In genomic region chr14:7937052-7937630, GRCm38 (mm10) we compare ENCODE assay signal across 8 mouse cellular contexts. TPM values are rescaled to one million over a fixed set of nuclear protein-coding genes. Genes with fewer than 3 reads are reported as not detected.
DNase-seq lines count a peak whose midpoint lies in the region; ATAC-seq and TF ChIP-seq lines count a peak whose summit lies in the region.

No protein-coding gene starts in this region.

- no peak overlapping the region for H3K27ac ChIP-seq in kidney, adult 2 months (ENCODE audit: insufficient read depth, low read depth, low read length)
- no peak overlapping the region for H3K27ac ChIP-seq in forebrain, embryonic 16.5 days (ENCODE audit: low read length)
- peak overlapping the region; percentile 77 for H3K27ac ChIP-seq in limb, embryonic 12.5 days
- no peak overlapping the region for H3K27ac ChIP-seq in neural tube, embryonic 14.5 days (ENCODE audit: low read depth, low read length)

- peaks cover 3% of the 10 kb centered on the region; the same call in 1 of the 2 replicates for H3K36me3 ChIP-seq in kidney, adult 2 months (ENCODE audit: control insufficient read depth, insufficient read depth, low read length)
- H3K36me3 ChIP-seq in forebrain, embryonic 16.5 days (ENCODE audit: control insufficient read depth, insufficient read depth): peaks cover 6% of the 10 kb centered on the region
- peaks cover 90% of the 10 kb centered on the region for H3K36me3 ChIP-seq in limb, embryonic 12.5 days
- peaks cover 9% of the 10 kb centered on the region; the same call in 1 of the 2 replicates for H3K36me3 ChIP-seq in neural tube, embryonic 14.5 days (ENCODE audit: control insufficient read depth, insufficient read depth, low read length)

- H3K9me3 ChIP-seq in forebrain, embryonic 16.5 days (ENCODE audit: control insufficient read depth, low read length): no peaks in the 10 kb centered on the region
- no peaks in the 10 kb centered on the region for H3K9me3 ChIP-seq in limb, embryonic 12.5 days
- H3K9me3 ChIP-seq in neural tube, embryonic 14.5 days (ENCODE audit: control insufficient read depth, low read length): no peaks in the 10 kb centered on the region

- no peaks in the 10 kb centered on the region for H3K27me3 ChIP-seq in kidney, adult 2 months (replicated peaks; ENCODE audit: control insufficient read depth, insufficient read depth, low read length)
- no peaks in the 10 kb centered on the region for H3K27me3 ChIP-seq in forebrain, embryonic 16.5 days (replicated peaks; ENCODE audit: control insufficient read depth, insufficient read depth, low read length)
- H3K27me3 ChIP-seq in limb, embryonic 12.5 days: no peaks in the 10 kb centered on the region
- H3K27me3 ChIP-seq in neural tube, embryonic 14.5 days (ENCODE audit: control insufficient read depth, insufficient read depth, low read length): no peaks in the 10 kb centered on the region

- H3K9ac ChIP-seq in forebrain, embryonic 16.5 days (replicated peaks; ENCODE audit: low read depth, low read length): no peak overlapping the region
- H3K9ac ChIP-seq in limb, embryonic 12.5 days (replicated peaks): no peak overlapping the region
- H3K9ac ChIP-seq in neural tube, embryonic 14.5 days (replicated peaks; ENCODE audit: low read depth, low read length): no peak overlapping the region

- peak; percentile 14 for DNase-seq in kidney, adult 2 months
- no peak for DNase-seq in kidney, adult 8-10 months
- peak; percentile 81 for DNase-seq in brain, embryonic 14.5 days (ENCODE audit: low read depth)
- no peak for DNase-seq in urinary bladder, postnatal 14 days (ENCODE audit: low spot score)
- DNase-seq in c-Kit-positive CD71-positive TER-119-positive erythroid progenitor cells, embryonic 14.5 days (ENCODE audit: low spot score): no peak

- TF ChIP-seq POLR2A in kidney, adult 2 months (IDR thresholded peaks at IDR 0.05; ENCODE audit: low read depth, low read length): no peak
- TF ChIP-seq POLR2A in brain, embryonic 14.5 days (IDR thresholded peaks at IDR 0.05; ENCODE audit: borderline replicate concordance, extremely low read depth, insufficient read depth, insufficient read length, poor library complexity, severe bottlenecking): no peak

- TF ChIP-seq CTCF in kidney, adult 2 months (conservative IDR thresholded peaks at IDR 0.05; ENCODE audit: insufficient read depth, insufficient read length, low read depth, low read length): no peak; the same call in 1 of the 2 replicates
- peak; percentile 58 for TF ChIP-seq CTCF in brain, embryonic 14.5 days (IDR thresholded peaks at IDR 0.05; ENCODE audit: borderline replicate concordance, extremely low read depth, insufficient read depth, insufficient read length)

- H3K4me2 ChIP-seq in forebrain, embryonic 16.5 days (ENCODE audit: low read length): no peak overlapping the region
- no peak overlapping the region for H3K4me2 ChIP-seq in limb, embryonic 12.5 days
- no peak overlapping the region for H3K4me2 ChIP-seq in neural tube, embryonic 14.5 days (ENCODE audit: low read depth, low read length)

- no peaks in the 10 kb centered on the region for H3K4me1 ChIP-seq in kidney, adult 2 months (ENCODE audit: control insufficient read depth, insufficient read depth, low read length)
- no peaks in the 10 kb centered on the region for H3K4me1 ChIP-seq in forebrain, embryonic 16.5 days (replicated peaks; ENCODE audit: control insufficient read depth, insufficient read depth, low read length)
- peaks cover 52% of the 10 kb centered on the region for H3K4me1 ChIP-seq in limb, embryonic 12.5 days (replicated peaks)
- H3K4me1 ChIP-seq in neural tube, embryonic 14.5 days (ENCODE audit: control insufficient read depth, insufficient read depth, low read length): 0 out of 2 replicates have a peak, but pooled peaks cover 6% of the 10 kb centered on the region

- no peak overlapping the region for H3K4me3 ChIP-seq in kidney, adult 2 months (ENCODE audit: insufficient read depth, low read depth, low read length)
- no peak overlapping the region for H3K4me3 ChIP-seq in forebrain, embryonic 16.5 days (replicated peaks; ENCODE audit: low read length)
- H3K4me3 ChIP-seq in limb, embryonic 12.5 days (replicated peaks): no peak overlapping the region
- H3K4me3 ChIP-seq in neural tube, embryonic 14.5 days (ENCODE audit: low read depth, low read length): no peak overlapping the region

- WGBS in kidney, adult 2 months: 52% methylated on average over 17 of the region's 17 CpGs
- WGBS in forebrain, embryonic 16.5 days: 18% methylated on average over 17 of the region's 17 CpGs
- 12% methylated on average over 17 of the region's 17 CpGs for WGBS in limb, embryonic 12.5 days
- WGBS in neural tube, embryonic 14.5 days: 16% methylated on average over 17 of the region's 17 CpGs

- peak; percentile 54 for ATAC-seq in forebrain, embryonic 16.5 days
- ATAC-seq in limb, embryonic 12.5 days (ENCODE audit: insufficient number of reproducible peaks, insufficient read depth, low FRiP score, low TSS enrichment, low read depth): no peak; the same call in 1 of the 2 replicates
- peak; percentile 68 for ATAC-seq in neural tube, embryonic 14.5 days (ENCODE audit: low read depth)

RNA-seq across cellular contexts. Expression of gene Gm45521, which starts 19.9 kb away (rescaled TPM):
- polyA plus RNA-seq in kidney, adult 2 months (2012; rRNA removed): not detected in 2 replicates
- 0.11 and 0.14 TPM in 2 replicates for polyA plus RNA-seq in brain, embryonic 14.5 days (2012; rRNA removed)
- 0.44 TPM in 1 of 2 replicates, not detected in the other for polyA plus RNA-seq in forebrain, embryonic 16.5 days (2015; fragmentation: Nextera tagmentation; extraction: Ambion mirVana)
- not detected in 2 replicates for polyA plus RNA-seq in limb, embryonic 12.5 days (2016; fragmentation: Nextera tagmentation; extraction: Ambion mirVana)
- not detected in 2 replicates for polyA plus RNA-seq in neural tube, embryonic 14.5 days (2014; fragmentation: Nextera tagmentation; extraction: Ambion mirVana)

RNA-seq across cellular contexts. Expression of gene Dnase1l3, which starts 57.2 kb away (rescaled TPM):
- 0.37 and 3.0 TPM in 2 replicates for polyA plus RNA-seq in kidney, adult 2 months (2012; rRNA removed)
- 0.05 and 0.07 TPM in 2 replicates for polyA plus RNA-seq in brain, embryonic 14.5 days (2012; rRNA removed)
- 0.06 and 0.10 TPM in 2 replicates for polyA plus RNA-seq in forebrain, embryonic 16.5 days (2015; fragmentation: Nextera tagmentation; extraction: Ambion mirVana)
- polyA plus RNA-seq in limb, embryonic 12.5 days (2016; fragmentation: Nextera tagmentation; extraction: Ambion mirVana): not detected in 2 replicates
- polyA plus RNA-seq in neural tube, embryonic 14.5 days (2014; fragmentation: Nextera tagmentation; extraction: Ambion mirVana): 0.06 and 0.11 TPM in 2 replicates

Comparison
In these comparisons a context has a peak if more than half of its experiments do, and no peak if none do; other contexts are left out.
1. DNase-seq: peak in kidney, adult 2 months (single experiment) and brain, embryonic 14.5 days (single experiment); none in kidney, adult 8-10 months (0 of 2), urinary bladder, postnatal 14 days (single experiment) and c-Kit-positive CD71-positive TER-119-positive erythroid progenitor cells, embryonic 14.5 days (single experiment).